Mouse (Mus musculus): ENCODE measurements around the gene Myo18b.

DNA sequence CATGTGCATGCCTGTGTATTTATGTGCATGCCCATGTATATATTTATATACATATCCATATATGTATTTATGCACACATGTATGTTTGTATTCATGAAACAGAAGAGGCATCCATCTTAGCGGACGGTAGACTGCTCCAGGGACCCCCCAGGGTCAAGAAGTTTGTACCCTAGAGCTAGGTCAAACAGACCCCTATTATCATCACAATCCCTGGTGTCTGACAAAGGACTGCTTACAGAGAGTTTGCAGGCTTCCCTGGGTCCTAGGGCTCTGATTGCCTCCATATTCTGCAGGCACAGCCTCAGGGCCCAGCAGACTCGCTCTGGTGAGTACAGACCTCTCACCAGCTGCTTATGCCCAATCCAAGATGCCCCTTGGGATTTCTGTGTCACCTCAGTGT, 51.7 kb downstream of the Myo18b start:
- TF ChIP-seq CHD1 (IDR thresholded peaks at IDR 0.05; ENCODE audit: low read depth, low read length) (no peak), CTCF (conservative IDR thresholded peaks at IDR 0.05 in 1 of 2, IDR thresholded peaks at IDR 0.05 in 1 of 2; ENCODE audit: low read depth in 2 of 2, low read length in 2 of 2) (no peak), GABPA (IDR thresholded peaks at IDR 0.05; ENCODE audit: insufficient replicate concordance, low read depth, low read length) (no peak), POLR2AphosphoS2 (IDR thresholded peaks at IDR 0.05; ENCODE audit: low read depth, low read length) (no peak), RCOR1 (conservative IDR thresholded peaks at IDR 0.05; ENCODE audit: low read depth, low read length) (no peak), MYC (IDR thresholded peaks at IDR 0.05; ENCODE audit: low read depth, low read length) (no peak), POLR2A (IDR thresholded peaks at IDR 0.05; ENCODE audit: low read depth, low read length) (no peak)
